Mouse (Mus musculus) cortical plate, adult 2 months (tissue): ENCODE measurements around the gene 4933427D14Rik. TPM values are rescaled to one million over a fixed set of nuclear protein-coding genes. Genes with fewer than 3 reads are reported as not detected.

Experiments
- H3K27ac ChIP-seq: fragments of 200-500 bp; 2 replicates; pipeline ENCODE4 v1.5.1; 2012; ENCODE audit warnings: low read length, control low read depth, inconsistent platforms; ENCODE audit not compliant: insufficient read depth
- H3K4me1 ChIP-seq: fragments of 200-500 bp; 2 replicates; pipeline ENCODE4 v1.6.1; 2011; ENCODE audit warnings: low read length; ENCODE audit not compliant: control insufficient read depth, insufficient read depth
- H3K4me3 ChIP-seq: fragments of 200-500 bp; 2 replicates; pipeline ENCODE4 v1.5.1; 2011; ENCODE audit warnings: mild to moderate bottlenecking, low read length, control low read depth; ENCODE audit not compliant: insufficient read depth
- CTCF ChIP-seq: fragments of 200-500 bp; IDR thresholded peaks from 2 replicates; pipeline ENCODE4 v1.5.1; 2011; ENCODE audit warnings: mild to moderate bottlenecking, control low read depth, low read length; ENCODE audit not compliant: insufficient read depth; ENCODE audit errors: extremely low read depth
- POLR2A ChIP-seq: fragments of 200-500 bp; IDR thresholded peaks from 2 replicates; pipeline ENCODE4 v1.6.1; 2011; ENCODE audit warnings: mild to moderate bottlenecking, low read length, control low read depth; ENCODE audit not compliant: insufficient read depth; ENCODE audit errors: extremely low read depth
- polyA plus RNA-seq: library from polyadenylated mRNA; depleted of rRNA; stranded (reverse); fragments of >200 nt; gene quantifications from 2 replicates; pipeline ENCODE4 v1.2.3, GENCODE M21; 2012

Gene 4933427D14Rik
- polyA plus RNA-seq, 1 experiment = 34.1 TPM

GRCm38 (mm10) chr11:72145877-72146248 lies 61.4 kb downstream of the 4933427D14Rik start:
- no peaks in the 10 kb centered on the region for H3K4me1 ChIP-seq
- no peak for TF ChIP-seq POLR2A
- TF ChIP-seq CTCF = no peak
- no peak overlapping the region for H3K4me3 ChIP-seq
- no peak overlapping the region for H3K27ac ChIP-seq

DNA sequence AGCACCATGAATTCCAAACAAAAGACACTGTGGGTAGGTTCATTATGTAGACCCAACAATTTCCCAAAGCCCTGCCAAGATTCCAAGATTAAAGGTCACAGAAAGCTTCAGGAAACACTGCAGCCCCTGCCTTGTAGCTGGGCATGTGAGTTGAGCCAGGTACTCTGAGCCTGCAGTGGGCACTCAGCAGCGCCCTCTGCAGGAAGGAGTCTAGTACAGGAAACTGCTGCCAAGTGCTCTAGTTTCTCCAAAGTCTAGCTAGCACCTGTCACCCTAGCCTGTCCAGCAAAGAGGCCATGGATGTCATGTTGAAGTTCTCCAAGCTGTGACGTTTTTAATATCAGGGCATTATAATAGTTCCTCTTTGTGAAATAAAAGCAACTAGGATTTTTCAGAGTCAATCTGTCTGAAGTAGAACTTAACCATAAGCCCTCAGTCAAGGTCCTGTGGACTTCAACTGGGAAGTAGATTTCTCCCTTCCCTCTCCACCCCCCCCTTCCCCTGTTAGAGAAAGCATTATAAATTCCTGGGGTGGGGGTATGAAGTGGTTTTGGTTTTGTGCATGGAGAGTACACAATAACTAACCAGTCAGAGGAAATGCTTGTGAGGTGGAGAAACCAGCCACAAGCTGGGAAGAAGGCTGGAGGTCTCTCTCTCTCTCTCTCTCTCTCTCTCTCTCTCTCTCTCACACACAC lies 61.9 kb downstream of the 4933427D14Rik start:
- TF ChIP-seq CTCF (peak; percentile 62), POLR2A (no peak)
- H3K4me1 ChIP-seq = no peaks in the 10 kb centered on the region
- H3K27ac ChIP-seq = no peak overlapping the region
- H3K4me3 ChIP-seq = no peak overlapping the region

DNA sequence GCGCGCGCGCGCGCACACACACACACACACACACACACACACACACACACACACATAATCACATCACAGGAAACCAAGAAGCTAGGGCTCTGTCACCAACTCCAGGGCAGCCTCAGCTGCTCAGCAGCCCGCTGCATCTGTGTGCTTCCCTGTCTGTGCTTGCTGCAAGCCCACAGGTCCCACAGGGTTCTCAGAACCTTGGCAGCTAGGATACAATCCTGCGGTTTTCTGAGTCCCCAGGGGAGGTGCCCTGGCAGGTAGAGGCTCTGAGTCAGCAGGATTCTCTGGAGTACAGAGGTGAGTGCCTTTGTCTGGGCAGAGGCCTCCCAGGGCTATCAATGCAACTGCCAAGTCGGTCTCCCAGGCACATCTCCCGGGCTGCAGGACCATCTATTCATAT lies 64.4 kb downstream of the 4933427D14Rik start:
- TF ChIP-seq POLR2A (no peak), CTCF (no peak)
- Histone ChIP-seq H3K4me3 (no peak overlapping the region), H3K27ac (no peak overlapping the region), H3K4me1 (no peaks in the 10 kb centered on the region)

- H3K4me1 ChIP-seq = no peaks in the 10 kb centered on the region
- TF ChIP-seq POLR2A = no peak
- TF ChIP-seq CTCF = no peak
- no peak overlapping the region for H3K4me3 ChIP-seq
- H3K27ac ChIP-seq = no peak overlapping the region
Measured at GRCm38 (mm10) chr11:72140198-72140597, 67.1 kb downstream of the 4933427D14Rik start.

DNA sequence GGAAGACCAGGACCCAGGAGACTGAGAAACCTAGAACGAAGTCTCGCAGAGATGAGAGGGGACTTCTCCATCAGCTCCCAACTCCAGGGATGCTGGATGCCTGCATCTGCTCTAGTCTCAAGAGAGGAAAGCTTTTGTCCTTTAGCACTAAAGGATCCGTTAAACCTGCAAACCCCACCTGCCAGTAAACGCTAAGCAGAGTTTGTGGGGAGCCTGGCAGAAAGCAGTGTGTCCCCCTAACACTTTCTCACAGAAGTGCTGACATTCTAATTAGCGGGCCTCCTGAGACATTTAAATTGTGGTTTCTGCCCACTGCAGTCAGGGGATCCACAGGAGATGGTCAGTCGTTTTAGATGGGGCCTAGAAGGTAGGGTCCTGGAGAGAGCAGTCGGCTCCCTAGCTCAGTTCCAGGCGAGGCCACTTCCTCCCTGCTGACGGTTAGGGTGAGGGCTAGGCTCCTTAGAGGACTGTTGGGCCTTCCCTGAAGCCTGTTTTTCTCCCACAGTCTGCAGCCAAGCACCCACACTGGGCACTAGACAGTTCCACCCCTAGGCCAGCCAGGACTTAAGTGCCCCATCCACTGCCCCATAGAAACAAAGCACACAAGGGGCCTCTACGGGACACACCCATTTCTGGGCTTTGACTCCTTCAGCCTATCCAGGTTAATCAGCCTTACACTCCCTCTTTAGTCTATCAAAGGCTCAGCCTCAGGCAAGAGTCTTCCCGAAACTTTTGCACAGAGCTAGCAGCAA lies 70.9 kb downstream of the 4933427D14Rik start:
- Histone ChIP-seq H3K4me3 (peak overlapping the region; percentile 44), H3K4me1 (no peaks in the 10 kb centered on the region), H3K27ac (peak overlapping the region; percentile 17; the same call in 1 of the 2 replicates)
- TF ChIP-seq CTCF (no peak), POLR2A (no peak)

GRCm38 (mm10) chr11:72135383-72136158 lies 71.7 kb downstream of the 4933427D14Rik start, which contains the start of gene Pitpnm3:
Gene Pitpnm3 (minus strand): TSS chr11:72135778.
- Histone ChIP-seq H3K4me3 (peak within 1 kb of the TSS; percentile 44), H3K27ac (peak within 1 kb of the TSS; percentile 81), H3K4me1 (peaks cover 2% of the 10 kb centered on the region; the same call in 1 of the 2 replicates)
- no peak for TF ChIP-seq CTCF
- TF ChIP-seq POLR2A = no peak

DNA sequence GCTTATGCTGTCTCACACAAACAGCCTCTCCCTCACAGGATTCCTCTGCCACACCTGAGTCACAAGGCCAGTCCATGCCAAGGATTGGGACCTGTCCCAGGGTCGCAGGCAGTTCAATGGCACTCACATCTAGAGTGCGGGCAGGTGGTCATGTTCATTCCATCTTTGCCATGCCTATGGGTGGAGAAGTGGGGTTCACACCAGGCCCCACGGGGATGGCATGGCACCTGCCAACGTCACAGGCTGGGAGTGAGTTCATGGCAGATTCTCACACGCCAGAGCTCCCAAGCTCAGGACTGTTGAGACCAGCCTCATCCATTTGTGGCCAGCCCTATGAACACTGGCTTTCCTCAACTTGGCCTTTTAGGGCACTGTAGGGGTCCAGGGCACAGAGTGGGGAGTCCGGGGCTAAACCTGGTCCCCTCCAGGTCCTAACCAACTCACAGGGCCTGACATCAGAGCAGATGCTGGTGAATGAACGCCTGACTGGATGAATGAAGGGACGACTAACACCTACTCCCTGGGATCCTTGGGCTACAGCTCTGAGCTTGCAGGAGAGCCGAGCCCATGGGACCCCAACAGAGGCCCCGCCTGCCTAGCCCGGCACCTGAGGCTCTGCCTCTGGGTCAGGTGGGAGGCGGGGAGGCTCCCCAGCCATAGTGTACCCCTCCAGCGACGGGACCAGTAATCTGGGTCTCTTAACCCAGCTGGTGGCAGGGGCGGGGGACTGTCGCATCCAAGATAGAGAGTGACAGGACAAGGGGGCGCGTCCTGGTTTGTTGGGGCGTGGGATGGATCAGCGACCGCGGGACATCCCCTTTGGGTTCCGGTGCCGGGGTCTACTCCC lies 72.5 kb downstream of the 4933427D14Rik start:
- H3K27ac ChIP-seq = peak overlapping the region; percentile 81
- peaks cover 4% of the 10 kb centered on the region; the same call in 1 of the 2 replicates for H3K4me1 ChIP-seq
- peak overlapping the region; percentile 44 for H3K4me3 ChIP-seq
- TF ChIP-seq CTCF = no peak
- no peak for TF ChIP-seq POLR2A

DNA sequence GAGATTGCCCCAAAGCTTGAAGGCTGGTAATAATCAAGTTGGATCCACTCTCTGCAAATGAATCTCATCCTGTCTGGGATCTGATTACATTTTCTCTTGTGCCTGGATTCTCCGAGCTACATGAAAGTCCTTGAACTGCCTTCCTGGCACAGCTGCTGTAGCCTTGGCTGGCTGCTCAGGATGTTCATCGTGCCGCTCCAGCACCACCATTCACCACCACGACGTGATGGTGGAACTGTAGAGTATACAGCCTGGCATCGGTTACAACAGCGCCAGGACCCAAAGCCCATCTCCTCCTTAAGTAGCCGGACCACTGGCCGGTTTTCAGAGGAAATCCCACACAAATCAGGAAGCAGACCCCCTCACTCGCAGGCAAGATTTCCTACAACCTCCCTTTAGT lies 74.2 kb downstream of the 4933427D14Rik start:
- H3K4me3 ChIP-seq = no peak overlapping the region
- H3K27ac ChIP-seq = no peak overlapping the region
- H3K4me1 ChIP-seq = peaks cover 11% of the 10 kb centered on the region
- no peak for TF ChIP-seq POLR2A
- no peak for TF ChIP-seq CTCF
